Mouse (Mus musculus) cerebellum, adult 2 months (tissue): ENCODE measurements around the gene 4930447C04Rik.

Source experiments
- CTCF ChIP-seq: fragments of 200-500 bp; IDR thresholded peaks from 2 replicates; pipeline ENCODE4 v1.5.1; 2011; ENCODE audit warnings: low read depth, mild to moderate bottlenecking, control low read depth, low read length, moderate library complexity, borderline replicate concordance; ENCODE audit not compliant: insufficient read depth
- POLR2A ChIP-seq: fragments of 200-500 bp; IDR thresholded peaks from 2 replicates; pipeline ENCODE4 v1.6.1; 2011; ENCODE audit warnings: low read length, control low read depth, borderline replicate concordance; ENCODE audit not compliant: insufficient read depth

GRCm38 (mm10) chr12:72962761-72963160, 22.2 kb upstream of the 4930447C04Rik start:
- TF ChIP-seq CTCF: no peak
- TF ChIP-seq POLR2A: no peak
